Mouse (Mus musculus): ENCODE data around the gene Arl15.
A peak's percentile ranks its signal among the peaks of the same experiment; 100 is the strongest.

Gene Arl15

DNA sequence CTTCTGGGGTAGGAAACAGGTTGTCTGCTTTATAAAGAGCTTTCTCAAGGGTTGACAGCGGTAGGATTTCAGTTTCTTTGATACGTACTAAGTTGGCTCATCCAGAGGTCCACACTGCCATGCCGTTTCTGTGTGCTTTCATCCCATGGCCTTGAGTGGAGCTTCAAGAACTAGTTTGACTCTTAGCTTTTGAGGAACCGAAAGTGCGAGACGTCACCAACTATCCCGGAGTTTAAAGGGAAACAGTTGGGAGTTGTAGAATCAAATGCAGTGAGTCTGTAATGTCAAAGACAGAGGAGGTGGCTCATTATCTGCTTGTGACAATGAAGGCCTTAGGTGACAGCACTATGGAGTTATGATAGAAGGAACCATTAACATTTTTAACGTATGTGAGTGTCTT lies 49.6 kb downstream of the Arl15 start:
- no peak for DNase-seq (ENCODE audit: low spot score in 2 of 2)

DNA sequence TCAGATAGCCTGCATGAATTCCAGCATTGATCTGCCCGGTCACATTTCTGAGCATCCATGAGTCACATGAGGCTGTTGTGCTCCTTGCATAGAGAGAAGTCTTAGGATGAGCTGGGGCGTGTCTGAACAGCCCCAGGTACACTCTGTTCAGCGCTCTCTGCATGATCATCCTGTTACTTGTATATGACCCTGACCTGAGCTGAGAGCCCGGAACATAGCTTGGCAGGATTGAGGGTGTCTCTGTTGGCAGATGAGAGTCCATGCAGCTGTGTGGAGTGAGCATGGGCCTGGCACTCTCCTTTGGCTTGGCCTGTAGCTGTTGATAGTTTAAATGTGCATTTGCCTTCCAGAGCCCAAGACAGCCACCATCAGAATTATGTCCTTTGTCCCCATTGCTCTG lies 50.4 kb downstream of the Arl15 start:
- no peak for DNase-seq (ENCODE audit: low spot score in 2 of 2)

DNA sequence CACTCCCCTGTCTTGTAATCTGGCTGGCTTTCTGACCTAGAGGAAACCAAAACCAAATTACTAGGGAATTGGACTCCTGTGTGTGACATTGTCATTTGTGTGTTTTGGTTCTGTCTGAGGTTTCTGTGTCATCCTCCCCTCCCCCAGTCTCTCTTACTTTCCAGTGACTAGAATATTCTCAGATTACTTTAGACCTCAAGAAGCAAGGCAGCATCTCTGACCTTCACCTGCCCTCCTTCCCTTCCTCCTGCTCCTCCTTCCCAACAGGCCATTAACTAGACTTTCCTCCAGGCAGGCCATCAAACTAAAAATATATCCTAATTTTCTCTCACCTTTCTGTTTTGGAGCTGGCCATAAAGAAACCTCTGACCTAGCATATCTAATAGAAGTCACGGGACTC lies 50.9 kb downstream of the Arl15 start:
- DNase-seq (ENCODE audit: low spot score in 2 of 2) = no peak

DNA sequence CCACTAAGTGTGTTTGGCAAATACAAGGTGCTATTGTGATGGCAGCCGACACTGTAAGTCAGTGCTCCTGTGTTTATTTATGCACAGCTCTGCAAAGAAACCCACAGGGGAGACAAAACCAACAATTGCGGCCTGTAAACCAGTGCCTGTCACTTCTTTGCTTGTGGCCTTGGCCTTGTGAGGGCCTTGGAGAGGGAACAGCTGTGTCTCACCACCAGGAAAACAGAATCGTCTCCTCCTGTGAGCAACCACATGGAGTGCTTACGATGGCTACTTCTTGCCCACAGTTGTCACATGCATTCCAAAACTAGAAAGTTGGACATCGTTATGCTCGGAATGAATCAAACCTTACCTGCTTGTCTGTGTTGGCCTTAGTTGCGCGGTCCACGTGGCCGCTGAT lies 52.1 kb downstream of the Arl15 start:
- DNase-seq (ENCODE audit: low spot score in 2 of 2) = no peak

DNA sequence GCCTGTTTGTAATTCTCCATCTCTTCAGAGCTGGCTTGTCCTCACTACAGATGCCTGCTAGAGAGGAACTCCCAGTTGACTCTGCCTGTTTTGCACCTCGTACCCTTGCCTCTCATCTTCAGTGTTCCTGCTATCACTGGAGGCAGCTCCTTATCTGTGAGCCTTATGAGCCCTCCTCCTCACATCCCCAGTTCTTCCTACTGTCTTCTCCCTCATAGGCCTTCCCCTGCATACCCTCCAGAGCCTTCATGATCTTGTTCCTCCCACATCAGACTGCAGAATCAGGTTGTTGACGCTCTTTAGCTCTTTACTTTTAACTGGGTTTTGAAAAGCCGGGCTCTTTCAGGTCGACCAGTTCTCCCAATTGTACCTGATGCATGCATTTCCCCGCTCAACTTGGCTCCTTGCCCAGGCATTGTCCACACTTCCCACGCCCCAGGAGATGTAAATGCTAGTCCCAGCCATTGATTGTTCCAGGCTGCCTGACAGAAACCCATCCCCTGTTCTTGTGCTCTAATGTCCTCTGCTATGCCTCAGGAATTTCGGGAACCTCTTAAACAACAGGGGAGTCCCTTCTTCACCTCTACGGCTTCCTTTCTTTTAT lies 56.2 kb downstream of the Arl15 start:
- no peak for DNase-seq (ENCODE audit: low spot score in 2 of 2)

DNA sequence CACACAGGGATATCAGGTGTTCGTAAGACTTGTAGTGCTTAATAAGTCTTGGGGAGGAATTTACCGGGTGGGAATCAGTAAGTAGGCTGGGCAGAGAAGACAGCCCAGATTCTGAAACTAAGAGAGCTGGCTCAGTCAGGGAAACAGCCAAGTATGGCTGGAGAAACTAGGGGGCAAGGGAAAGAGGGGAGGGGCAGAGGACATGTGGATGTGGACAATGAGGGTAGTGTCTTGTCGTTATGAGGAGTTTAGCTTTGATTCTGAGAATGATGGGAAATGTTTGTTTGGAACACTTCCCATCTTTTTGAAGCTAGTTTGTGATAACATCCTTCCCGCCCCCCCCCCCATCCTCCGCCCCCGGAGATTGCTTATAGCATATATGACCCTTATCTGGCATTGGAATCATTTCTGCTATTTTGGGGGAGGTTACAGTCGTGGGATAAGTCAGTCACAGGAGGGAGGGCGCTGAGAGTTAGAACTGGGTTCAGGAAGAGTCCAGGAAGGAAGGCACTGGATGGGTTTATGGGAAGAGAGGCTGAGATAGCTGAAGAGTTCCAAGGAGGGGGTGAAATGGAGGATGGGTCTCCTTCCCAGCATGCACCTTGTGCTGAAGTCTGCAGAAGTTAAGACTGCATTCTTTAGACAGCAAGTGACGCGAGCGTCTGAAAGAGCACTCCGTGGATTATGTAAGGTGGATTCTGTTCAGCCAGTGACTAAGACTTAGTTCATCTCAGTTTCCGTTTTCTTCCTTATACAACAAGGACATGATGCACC lies 57.5 kb downstream of the Arl15 start:
- no peak for DNase-seq (ENCODE audit: low spot score in 2 of 2)

DNA sequence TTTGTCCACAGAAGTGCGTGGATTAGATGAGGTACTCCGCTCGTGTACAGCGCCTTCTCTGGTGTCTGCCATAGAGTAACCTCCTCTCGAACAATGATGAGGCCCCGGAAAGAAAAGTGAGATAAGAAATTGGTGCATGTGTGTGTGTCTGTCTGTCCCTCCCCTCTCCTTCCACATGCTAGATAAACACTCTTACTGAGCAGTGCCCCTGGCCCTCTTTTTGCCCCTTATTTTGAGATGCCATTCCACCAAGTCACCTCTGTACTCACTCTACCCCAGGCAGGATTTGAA lies 58.0 kb downstream of the Arl15 start:
- DNase-seq (ENCODE audit: low spot score in 2 of 2) = no peak

DNA sequence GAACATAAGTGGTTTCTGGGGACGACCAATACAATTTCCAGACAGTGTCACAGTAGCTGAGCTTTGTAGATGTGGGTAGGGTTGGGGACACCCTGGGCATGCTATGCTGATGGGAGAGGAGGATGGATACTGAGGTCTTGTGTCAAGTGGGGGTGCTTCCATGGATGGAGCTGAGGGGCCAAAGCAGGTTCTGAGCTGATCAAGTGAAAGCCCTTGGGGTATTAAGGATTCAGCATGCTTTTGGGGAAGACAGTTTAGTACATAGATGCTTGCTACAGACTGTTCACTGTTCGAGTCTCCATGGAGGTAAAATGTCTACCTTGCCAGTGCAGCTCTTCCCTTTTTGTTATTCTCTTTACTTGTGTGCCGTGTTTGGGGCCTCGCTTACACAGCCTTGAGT lies 59.8 kb downstream of the Arl15 start:
- no peak for DNase-seq (ENCODE audit: low spot score in 2 of 2)

DNA sequence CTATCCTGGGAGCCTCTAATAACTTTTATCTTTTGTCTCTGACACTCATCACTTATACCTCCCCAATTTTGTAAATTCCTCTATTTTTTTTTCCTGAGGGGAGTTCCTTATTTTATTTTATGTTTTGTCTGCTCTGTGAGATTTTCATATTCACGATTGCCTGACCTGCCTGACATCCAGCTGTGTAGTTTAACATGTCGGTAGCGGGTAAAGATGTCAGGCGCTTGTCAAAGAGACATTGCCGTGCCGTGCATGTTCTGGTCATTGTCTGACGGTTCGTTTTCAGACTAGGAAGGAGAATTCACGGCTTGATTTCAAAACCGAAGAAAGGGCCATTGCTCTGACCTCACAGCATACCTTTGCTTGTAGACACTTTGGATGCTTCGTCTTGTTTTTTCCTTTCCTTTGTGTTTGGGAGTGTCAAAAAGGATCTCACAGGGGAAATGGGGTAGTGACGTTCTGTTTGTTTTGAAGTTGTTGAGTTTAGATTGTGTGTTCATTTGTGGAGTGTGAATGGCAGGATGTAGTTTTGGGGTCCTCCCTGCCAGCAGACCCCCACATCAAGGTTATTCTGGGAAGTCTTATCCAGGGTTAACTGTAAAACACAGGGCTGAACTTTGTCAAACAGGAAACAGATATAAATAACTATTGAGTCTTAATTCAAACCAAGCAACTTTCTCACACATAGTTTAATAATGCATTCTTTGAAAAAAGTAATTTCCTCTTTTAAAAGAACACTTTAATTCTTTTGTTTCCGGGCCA lies 60.4 kb downstream of the Arl15 start:
- no peak for DNase-seq (ENCODE audit: low spot score in 2 of 2)

DNA sequence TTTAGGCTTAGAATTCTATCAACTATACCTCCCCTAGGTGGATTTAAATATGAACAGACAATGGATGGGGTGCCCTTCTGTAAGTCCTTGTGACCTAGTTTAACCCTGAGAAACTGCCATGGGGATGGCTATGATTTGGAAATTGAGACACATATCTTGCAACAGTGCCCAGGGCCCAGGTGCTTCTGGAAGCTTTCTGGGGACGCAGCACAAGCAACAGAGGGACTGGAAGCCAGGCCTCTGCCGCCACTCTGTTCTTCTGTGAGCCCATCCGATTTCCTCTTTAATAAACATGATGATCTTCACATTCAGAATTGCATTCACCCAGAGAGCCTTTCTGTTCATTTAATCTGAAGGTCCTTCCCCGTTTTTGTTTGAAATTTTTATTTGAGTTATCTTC lies 62.6 kb downstream of the Arl15 start:
- DNase-seq (ENCODE audit: low spot score in 2 of 2) = no peak

DNA sequence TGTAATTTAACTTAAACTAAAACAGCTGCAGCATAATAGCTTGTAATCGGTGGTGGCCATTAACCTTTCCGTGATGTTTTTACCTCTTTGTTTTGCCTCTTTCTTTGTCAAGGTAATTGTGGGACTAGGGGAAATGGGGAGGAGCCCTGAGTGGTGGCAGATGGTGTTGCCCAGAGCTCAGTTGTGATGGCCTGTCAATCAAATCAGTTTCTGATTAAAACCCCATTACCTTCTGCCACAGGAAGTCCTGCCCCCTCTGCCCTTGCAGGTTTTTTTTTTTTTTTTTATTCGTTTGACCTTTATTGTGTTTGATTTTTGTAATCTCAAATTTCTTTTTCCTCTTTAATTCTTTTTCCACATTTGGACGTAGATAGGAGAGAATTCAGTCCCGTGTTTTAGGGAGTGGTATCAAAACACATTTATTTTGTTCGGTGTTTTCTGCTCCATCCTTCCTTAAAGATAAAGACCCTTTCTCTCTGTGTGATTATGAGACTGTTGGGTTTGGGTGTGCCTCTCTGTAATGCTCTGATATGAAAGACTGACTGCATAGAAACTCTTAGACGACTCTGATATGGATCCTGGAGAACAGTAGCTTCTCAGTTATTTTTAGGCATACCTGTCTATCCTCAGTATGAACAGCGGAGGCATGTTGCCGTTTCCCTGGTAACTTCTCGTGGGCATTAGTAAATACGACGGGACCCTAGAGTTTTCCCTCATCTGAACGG lies 64.5 kb downstream of the Arl15 start:
- DNase-seq (ENCODE audit: low spot score in 2 of 2) = no peak

DNA sequence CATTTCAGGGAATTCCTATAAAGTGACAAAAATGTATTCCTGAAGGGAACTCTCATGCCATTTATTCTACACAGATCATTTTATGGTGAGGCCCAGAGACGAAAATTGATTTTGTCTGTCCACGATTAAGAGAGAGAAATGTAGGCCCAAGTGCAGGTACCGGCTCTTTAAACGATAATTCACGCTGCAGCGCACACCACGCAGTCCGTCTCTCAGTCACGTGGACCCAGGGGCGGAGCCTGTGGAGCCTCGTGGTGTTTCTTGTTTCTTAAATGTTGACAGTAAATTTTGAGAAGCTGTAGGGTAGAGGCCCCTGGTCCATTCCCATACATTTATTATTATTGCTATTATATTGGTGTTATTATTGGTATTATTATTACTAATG lies 65.1 kb downstream of the Arl15 start:
- DNase-seq (ENCODE audit: low spot score in 2 of 2) = no peak

DNA sequence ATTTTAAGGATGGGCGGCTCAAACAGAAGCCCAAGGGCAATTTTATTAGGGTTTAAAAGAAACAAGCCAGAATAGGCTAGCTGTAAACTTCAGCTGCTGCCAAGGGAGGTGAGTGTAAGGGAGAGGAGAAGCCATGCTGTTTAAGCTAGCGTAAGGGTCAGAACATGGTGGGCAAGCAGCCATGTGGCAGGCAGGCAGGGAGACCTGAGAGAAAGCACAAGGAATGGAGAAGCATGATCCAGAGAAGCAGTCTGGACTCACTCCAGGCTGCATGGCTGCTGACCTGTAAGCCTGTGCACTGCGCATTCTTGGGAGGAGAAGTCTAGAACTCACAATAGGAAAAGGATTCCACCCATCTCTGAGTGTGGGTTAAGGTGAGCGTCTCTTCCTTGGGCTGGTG lies 66.5 kb downstream of the Arl15 start:
- no peak for DNase-seq (ENCODE audit: low spot score in 2 of 2)

DNA sequence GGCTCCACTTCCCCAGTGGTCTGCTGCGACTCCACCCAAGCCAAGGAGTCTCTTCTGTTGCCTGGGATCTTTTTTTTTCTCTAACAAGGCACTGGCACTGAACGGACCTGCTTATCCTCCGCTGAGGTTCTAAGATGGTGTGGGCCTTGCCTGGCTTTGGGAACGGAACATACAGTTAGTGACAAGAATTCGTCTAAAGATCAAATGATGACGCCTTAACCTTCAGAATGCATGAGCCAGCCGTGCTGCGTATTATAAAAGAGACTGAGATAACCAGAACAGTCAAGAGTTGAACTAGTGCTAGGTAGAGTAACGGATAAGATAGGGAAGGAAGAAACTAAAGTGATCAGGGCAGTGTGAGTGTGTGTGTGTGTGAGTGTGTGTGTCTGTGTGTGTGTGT lies 66.9 kb downstream of the Arl15 start:
- DNase-seq (ENCODE audit: low spot score in 2 of 2) = no peak

DNA sequence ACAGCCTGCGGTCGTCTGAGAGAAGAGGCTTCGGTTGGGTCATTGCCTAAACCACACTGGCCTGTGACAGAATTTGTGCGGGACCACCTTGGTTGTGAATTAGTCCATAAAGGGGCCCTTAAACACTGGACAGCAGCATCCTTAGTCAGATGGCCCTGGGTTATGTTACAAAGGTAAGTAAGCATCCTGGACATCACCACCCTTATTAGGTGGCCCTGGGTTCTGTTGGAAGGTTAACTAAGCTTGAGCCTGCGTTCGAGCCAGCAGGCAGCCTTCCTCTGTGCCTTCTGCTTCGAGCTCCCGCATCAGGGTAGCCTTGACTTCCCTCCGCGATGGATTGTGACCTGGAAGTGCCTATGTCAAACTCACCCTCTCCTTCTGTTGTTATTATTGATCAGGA lies 68.6 kb downstream of the Arl15 start:
- DNase-seq (ENCODE audit: low spot score in 2 of 2) = no peak

DNA sequence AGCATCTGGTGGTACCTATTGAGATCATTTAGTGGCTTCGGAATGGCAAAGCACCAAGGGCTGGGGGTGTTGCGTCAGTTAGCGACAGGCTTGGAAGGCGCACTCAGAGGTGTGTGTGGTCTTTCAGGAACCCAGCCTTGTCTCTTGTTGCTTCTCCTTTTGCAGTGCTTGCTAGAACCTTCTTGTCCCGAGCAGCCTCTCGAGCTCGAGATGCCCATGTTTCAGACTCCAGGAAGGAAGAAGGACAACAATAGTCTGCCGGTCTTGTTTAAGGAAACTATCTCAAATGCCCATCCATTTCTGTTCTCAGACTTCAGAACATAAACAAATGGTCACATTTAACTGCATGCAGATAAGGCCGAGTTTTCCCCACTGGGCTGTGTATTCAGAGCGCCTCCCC lies 69.4 kb downstream of the Arl15 start:
- no peak for DNase-seq (ENCODE audit: low spot score in 2 of 2)

DNA sequence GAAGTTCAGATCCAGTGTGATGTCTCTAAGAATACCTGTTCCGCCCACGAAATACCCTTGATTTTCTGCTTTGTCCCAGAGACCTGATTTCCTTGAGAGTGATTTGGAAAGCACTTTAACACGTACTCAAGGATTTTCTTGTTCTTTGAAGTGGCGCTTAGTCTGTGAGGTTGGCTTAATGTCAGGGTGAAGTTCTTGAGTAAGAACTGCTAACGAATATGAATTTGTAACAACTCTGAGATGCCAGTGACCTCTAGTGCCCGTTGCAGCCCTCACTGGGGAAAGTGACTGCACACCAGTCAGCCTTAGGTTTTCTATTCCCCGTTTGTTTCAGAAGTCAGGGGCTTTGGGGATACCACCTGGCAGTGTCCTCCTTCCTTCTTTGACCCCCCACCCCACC lies 70.0 kb downstream of the Arl15 start:
- no peak for DNase-seq (ENCODE audit: low spot score in 2 of 2)

DNA sequence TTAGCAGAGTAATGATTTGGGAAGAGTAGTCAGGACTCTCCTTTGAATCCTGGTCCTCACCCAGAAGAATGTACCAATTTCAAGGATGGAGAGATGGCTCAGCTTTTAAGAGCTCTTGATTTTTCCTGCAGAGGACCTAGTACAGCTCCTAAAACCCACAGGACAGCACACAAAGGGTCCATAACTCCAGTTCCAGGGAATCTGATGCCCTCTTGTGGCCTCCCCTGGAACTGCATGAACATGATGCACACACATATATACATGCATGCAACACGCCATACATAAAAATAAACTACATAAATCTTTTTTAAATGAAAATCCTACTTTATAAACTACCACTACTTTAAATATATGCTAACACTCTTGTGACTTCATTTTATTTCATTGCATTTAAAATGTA lies 70.6 kb downstream of the Arl15 start:
- DNase-seq (ENCODE audit: low spot score in 2 of 2) = peak; percentile 64 to 65

DNA sequence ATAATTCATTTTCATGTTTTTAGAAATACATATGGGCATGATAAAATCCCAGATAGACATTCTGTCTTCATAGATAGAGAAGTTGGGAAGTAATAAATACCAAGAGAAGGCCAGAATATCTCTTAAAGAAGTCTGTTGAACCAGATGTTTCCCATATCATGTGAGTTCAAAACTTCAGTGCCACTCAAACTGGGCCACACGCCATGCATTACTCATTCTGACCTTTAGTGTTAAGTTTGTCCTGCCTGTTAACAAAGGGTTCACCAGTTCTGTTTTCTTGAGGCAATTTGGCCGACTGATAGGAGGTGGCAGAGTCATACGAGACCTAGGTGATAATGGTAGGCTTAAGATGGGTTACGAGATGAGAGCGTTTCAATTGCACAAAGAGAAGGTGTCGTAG lies 71.1 kb downstream of the Arl15 start:
- no peak for DNase-seq (ENCODE audit: low spot score in 2 of 2)

DNA sequence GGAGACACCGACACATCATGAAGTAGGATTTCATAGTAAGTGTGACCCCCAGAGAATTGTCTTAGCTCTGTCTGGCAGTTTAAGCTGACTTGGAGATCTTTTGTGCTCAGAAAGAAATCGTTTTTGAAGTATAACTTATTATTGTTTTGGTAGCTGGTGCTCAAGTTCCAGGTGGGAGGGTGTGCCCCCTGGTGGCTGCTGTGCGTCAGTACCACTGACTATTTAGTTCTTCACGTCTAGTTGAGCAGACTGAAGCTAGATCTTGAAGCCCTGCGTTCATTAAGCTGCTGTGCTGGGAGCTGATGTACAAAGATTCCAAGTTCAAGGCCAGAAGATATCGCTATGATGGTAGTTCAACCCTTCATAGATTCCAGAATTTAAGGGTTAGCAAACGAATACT lies 71.5 kb downstream of the Arl15 start:
- peak; percentile 35 to 40 for DNase-seq (ENCODE audit: low spot score in 2 of 2)

DNA sequence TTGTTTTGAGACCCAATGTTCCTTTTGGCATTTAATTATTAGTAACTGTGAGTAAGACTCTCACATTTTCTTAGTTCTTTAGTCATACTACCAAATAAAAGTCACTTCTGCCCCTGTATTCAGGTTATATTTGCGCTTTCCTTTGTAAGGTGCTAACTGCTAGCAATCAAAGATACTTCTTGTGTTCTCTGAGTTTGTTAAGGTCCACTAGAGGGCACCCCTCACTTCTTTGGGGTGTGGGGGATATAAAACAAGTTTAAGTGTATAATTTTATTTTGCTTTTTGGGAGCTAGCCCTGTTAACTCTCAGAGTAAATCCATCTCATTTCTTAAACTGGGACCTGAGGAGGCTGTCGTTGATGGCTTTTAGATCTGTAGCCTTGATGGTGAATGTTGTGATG lies 73.4 kb downstream of the Arl15 start:
- no peak for DNase-seq (ENCODE audit: low spot score in 2 of 2)
